Mouse (Mus musculus): ENCODE results near the gene Magi2. TPM values are rescaled to one million over a fixed set of nuclear protein-coding genes. Genes with fewer than 3 reads are reported as not detected.
A peak's percentile ranks its signal among the peaks of the same experiment; 100 is the strongest.

The Magi2 gene
- polyA plus RNA-seq, 1 experiment from 2014 or later: 20.2 TPM

GRCm38 (mm10) chr5:19780076-19780475 lies 553.2 kb downstream of the Magi2 start:
- Histone ChIP-seq H3K9ac (replicated peaks) (no peak overlapping the region), H3K4me2 (replicated peaks) (no peak overlapping the region), H3K4me1 (no peaks in the 10 kb centered on the region), H3K9me3 (no peaks in the 10 kb centered on the region), H3K36me3 (no peaks in the 10 kb centered on the region), H3K27me3 (no peaks in the 10 kb centered on the region), H3K27ac (replicated peaks) (no peak overlapping the region), H3K4me3 (no peak overlapping the region)
- 81% methylated on average over 2 of the region's 2 CpGs for WGBS
- no peak for ATAC-seq (ENCODE audit: low FRiP score, low read depth)

DNA sequence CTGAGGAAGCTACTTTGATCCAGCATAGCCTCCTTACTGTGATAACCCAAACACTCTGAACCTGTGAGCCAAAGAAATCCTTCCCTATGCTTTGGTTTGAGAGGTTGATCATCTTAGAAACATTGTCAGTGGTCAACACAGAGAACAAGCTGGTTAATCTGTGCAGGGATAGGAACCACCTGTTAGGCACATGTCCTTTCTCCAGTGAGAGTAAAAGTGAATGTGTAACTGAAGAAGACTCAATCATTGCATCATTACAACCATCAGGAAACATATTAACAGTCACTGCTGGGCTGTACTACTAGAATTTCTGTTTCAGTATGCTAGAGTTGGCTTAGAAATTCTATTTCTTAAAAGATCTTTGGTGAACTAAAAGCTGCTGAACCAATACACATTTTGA lies 558.5 kb downstream of the Magi2 start:
- no peak overlapping the region for H3K4me3 ChIP-seq
- H3K27ac ChIP-seq (replicated peaks): no peak overlapping the region
- no peak overlapping the region for H3K4me2 ChIP-seq (replicated peaks)
- H3K36me3 ChIP-seq: no peaks in the 10 kb centered on the region
- no peaks in the 10 kb centered on the region for H3K9me3 ChIP-seq
- H3K4me1 ChIP-seq: peaks cover 11% of the 10 kb centered on the region
- no peak for ATAC-seq (ENCODE audit: low FRiP score, low read depth)
- no peaks in the 10 kb centered on the region for H3K27me3 ChIP-seq
- H3K9ac ChIP-seq (replicated peaks): no peak overlapping the region

GRCm38 (mm10) chr5:19787522-19788144 lies 560.8 kb downstream of the Magi2 start:
- WGBS: 25% methylated on average over 5 of the region's 5 CpGs
- ATAC-seq (ENCODE audit: low FRiP score, low read depth): peak; percentile 88
- no peak overlapping the region for H3K9ac ChIP-seq (replicated peaks)
- H3K4me2 ChIP-seq (replicated peaks): no peak overlapping the region
- H3K4me1 ChIP-seq: peaks cover 11% of the 10 kb centered on the region
- H3K36me3 ChIP-seq: no peaks in the 10 kb centered on the region
- no peak overlapping the region for H3K27ac ChIP-seq (replicated peaks)
- H3K4me3 ChIP-seq: no peak overlapping the region
- H3K9me3 ChIP-seq: peaks cover 7% of the 10 kb centered on the region; the same call in 1 of the 2 replicates
- H3K27me3 ChIP-seq: no peaks in the 10 kb centered on the region

DNA sequence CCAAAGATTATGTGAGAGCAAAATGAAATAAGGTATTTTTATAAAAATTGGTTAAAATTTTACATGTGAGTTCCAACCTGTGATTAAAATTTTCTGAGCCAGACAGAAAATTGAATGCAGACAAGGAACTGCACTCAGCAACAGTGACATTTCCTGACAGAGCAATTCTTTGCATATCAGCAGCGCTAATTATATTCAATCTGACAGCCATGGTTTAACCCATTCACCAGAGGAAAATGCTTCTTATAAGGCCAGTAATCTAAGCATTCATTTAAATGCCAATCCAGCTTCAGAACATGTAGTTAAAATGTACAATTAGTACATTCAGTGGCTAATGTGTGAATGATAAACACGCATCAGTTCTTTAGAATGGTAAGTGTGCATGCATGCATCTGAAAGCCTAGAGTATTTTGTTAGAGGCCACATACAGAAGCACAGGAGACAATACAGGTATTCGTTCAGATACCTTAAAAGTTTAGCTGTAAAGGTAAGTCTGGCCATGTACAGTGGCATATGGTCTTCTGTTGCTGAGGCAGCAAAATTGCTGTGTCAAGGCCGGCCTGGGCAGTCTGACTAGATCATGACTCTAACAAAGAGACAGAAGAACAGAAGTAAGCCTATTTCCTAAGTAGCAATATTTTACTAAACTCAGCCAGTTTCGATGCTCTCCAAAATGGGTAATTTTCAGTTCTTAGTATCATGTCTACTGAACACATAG lies 576.4 kb downstream of the Magi2 start:
- H3K27ac ChIP-seq (replicated peaks): no peak overlapping the region
- H3K9ac ChIP-seq (replicated peaks): no peak overlapping the region
- H3K4me2 ChIP-seq (replicated peaks): no peak overlapping the region
- H3K4me1 ChIP-seq: peaks cover 3% of the 10 kb centered on the region; the same call in 1 of the 2 replicates
- H3K4me3 ChIP-seq: no peak overlapping the region
- H3K9me3 ChIP-seq: no peaks in the 10 kb centered on the region
- peak; percentile 91 for ATAC-seq (ENCODE audit: low FRiP score, low read depth)
- WGBS: 64% methylated on average over 5 of the region's 5 CpGs
- H3K27me3 ChIP-seq: peaks cover 15% of the 10 kb centered on the region; the same call in 1 of the 2 replicates
- no peaks in the 10 kb centered on the region for H3K36me3 ChIP-seq

DNA sequence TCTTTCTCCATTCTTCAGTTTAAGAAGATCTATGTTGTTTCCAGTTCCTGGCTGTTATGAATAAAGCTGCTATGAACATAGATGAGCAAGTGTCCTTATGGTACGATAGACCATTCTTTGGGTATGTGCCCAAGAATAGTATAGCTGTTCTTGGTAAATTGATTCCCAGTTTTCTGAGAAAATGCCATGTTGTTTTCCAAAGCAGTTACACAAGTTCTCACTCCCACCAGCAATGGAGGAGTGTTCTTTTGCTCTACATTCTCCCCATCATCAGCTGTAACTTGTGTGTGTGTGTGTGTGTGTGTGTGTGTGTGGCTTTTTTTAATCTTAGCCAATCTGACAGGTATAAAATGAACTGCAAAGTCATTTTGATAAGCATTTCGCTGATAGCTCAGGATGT lies 595.7 kb downstream of the Magi2 start:
- WGBS: 93% methylated on average over 2 of the region's 2 CpGs
- Histone ChIP-seq H3K27me3 (no peaks in the 10 kb centered on the region), H3K4me2 (replicated peaks) (no peak overlapping the region), H3K4me1 (no peaks in the 10 kb centered on the region), H3K36me3 (no peaks in the 10 kb centered on the region), H3K9me3 (no peaks in the 10 kb centered on the region), H3K4me3 (no peak overlapping the region), H3K9ac (replicated peaks) (no peak overlapping the region), H3K27ac (replicated peaks) (no peak overlapping the region)
- no peak for ATAC-seq (ENCODE audit: low FRiP score, low read depth)

- Histone ChIP-seq H3K9me3 (no peaks in the 10 kb centered on the region), H3K4me1 (no peaks in the 10 kb centered on the region), H3K36me3 (no peaks in the 10 kb centered on the region), H3K4me2 (replicated peaks) (no peak overlapping the region), H3K27me3 (no peaks in the 10 kb centered on the region), H3K9ac (replicated peaks) (no peak overlapping the region), H3K27ac (replicated peaks) (no peak overlapping the region), H3K4me3 (no peak overlapping the region)
- WGBS: 75% methylated on average over 2 of the region's 2 CpGs
- ATAC-seq (ENCODE audit: low FRiP score, low read depth): no peak
Measured at GRCm38 (mm10) chr5:19825943-19826342, 599.1 kb downstream of the Magi2 start.

GRCm38 (mm10) chr5:19829341-19829740 lies 602.5 kb downstream of the Magi2 start:
- H3K4me1 ChIP-seq: no peaks in the 10 kb centered on the region
- no peaks in the 10 kb centered on the region for H3K36me3 ChIP-seq
- no peaks in the 10 kb centered on the region for H3K27me3 ChIP-seq
- no peaks in the 10 kb centered on the region for H3K9me3 ChIP-seq
- ATAC-seq (ENCODE audit: low FRiP score, low read depth): no peak
- WGBS: 85% methylated on average over 2 of the region's 2 CpGs
- no peak overlapping the region for H3K4me3 ChIP-seq
- no peak overlapping the region for H3K9ac ChIP-seq (replicated peaks)
- no peak overlapping the region for H3K4me2 ChIP-seq (replicated peaks)
- no peak overlapping the region for H3K27ac ChIP-seq (replicated peaks)

DNA sequence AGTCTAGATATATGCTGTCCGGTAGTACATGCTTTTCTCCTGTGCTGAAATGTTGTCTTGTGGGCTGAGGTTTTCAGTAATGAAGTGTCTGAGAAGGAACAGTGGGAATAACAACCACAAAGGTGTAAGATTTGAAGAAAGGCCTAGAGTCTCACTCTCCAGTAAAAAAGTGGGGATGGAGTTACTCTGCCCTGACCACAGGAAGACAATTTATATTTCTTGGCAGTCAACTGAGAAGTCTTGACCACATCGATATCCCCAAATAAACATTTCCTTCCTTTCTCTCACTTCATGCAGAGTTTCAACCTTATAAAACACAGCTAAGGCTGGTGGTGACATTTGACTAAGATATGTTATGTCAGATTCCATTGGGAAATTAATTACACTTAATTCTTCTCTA lies 636.0 kb downstream of the Magi2 start:
- H3K4me1 ChIP-seq: no peaks in the 10 kb centered on the region
- no peak overlapping the region for H3K4me2 ChIP-seq (replicated peaks)
- no peak for ATAC-seq (ENCODE audit: low FRiP score, low read depth)
- no peaks in the 10 kb centered on the region for H3K36me3 ChIP-seq
- no peak overlapping the region for H3K4me3 ChIP-seq
- H3K9me3 ChIP-seq: no peaks in the 10 kb centered on the region
- WGBS: 92% methylated on average over 2 of the region's 2 CpGs
- no peak overlapping the region for H3K9ac ChIP-seq (replicated peaks)
- H3K27me3 ChIP-seq: no peaks in the 10 kb centered on the region
- H3K27ac ChIP-seq (replicated peaks): no peak overlapping the region

- H3K4me2 ChIP-seq (replicated peaks): no peak overlapping the region
- 85% methylated on average over 4 of the region's 4 CpGs for WGBS
- no peak overlapping the region for H3K27ac ChIP-seq (replicated peaks)
- no peak for ATAC-seq (ENCODE audit: low FRiP score, low read depth)
- H3K4me3 ChIP-seq: no peak overlapping the region
- H3K9ac ChIP-seq (replicated peaks): no peak overlapping the region
- H3K27me3 ChIP-seq: no peaks in the 10 kb centered on the region
- H3K36me3 ChIP-seq: no peaks in the 10 kb centered on the region
- H3K9me3 ChIP-seq: no peaks in the 10 kb centered on the region
- no peaks in the 10 kb centered on the region for H3K4me1 ChIP-seq
Measured at GRCm38 (mm10) chr5:19870406-19870805, 643.6 kb downstream of the Magi2 start.

- Histone ChIP-seq H3K4me2 (replicated peaks) (no peak overlapping the region), H3K9ac (replicated peaks) (no peak overlapping the region), H3K4me1 (no peaks in the 10 kb centered on the region), H3K9me3 (no peaks in the 10 kb centered on the region), H3K4me3 (no peak overlapping the region), H3K36me3 (no peaks in the 10 kb centered on the region), H3K27ac (replicated peaks) (no peak overlapping the region), H3K27me3 (no peaks in the 10 kb centered on the region)
- ATAC-seq (ENCODE audit: low FRiP score, low read depth): no peak
- WGBS: 74% methylated on average over 3 of the region's 3 CpGs
Measured at GRCm38 (mm10) chr5:19891693-19892092, 664.9 kb downstream of the Magi2 start.

DNA sequence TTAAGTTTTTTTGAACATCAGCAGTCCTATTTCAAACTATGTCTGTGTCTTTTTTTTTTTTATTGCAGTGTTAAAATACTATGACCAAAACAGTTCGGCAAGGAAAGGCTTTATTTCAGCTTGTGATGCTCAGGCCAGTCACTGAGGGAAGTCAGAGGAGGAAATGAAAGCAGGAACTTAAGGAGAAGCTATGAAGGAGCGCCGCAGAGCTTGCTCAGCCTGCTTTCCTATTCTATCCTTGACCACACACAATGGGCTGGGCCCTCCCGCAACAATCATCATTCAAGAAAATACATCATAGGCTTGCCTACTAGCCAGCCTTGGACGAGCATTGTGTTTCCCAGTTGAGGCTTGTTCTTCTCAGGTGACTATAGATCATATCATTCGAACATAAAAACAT lies 669.1 kb downstream of the Magi2 start:
- H3K27ac ChIP-seq (replicated peaks): no peak overlapping the region
- H3K9me3 ChIP-seq: no peaks in the 10 kb centered on the region
- no peak overlapping the region for H3K9ac ChIP-seq (replicated peaks)
- H3K4me1 ChIP-seq: no peaks in the 10 kb centered on the region
- no peaks in the 10 kb centered on the region for H3K36me3 ChIP-seq
- 89% methylated on average over 6 of the region's 6 CpGs for WGBS
- no peak for ATAC-seq (ENCODE audit: low FRiP score, low read depth)
- no peak overlapping the region for H3K4me3 ChIP-seq
- H3K4me2 ChIP-seq (replicated peaks): no peak overlapping the region
- no peaks in the 10 kb centered on the region for H3K27me3 ChIP-seq

GRCm38 (mm10) chr5:19901625-19902024 lies 674.8 kb downstream of the Magi2 start:
- no peak for ATAC-seq (ENCODE audit: low FRiP score, low read depth)

More at GRCm38 (mm10) chr5:19901625-19902024, 674.8 kb downstream of the Magi2 start:
- Histone ChIP-seq H3K36me3 (no peaks in the 10 kb centered on the region), H3K27me3 (no peaks in the 10 kb centered on the region; the same call in 1 of the 2 replicates), H3K4me2 (replicated peaks) (no peak overlapping the region), H3K9ac (replicated peaks) (no peak overlapping the region), H3K4me3 (no peak overlapping the region), H3K9me3 (no peaks in the 10 kb centered on the region), H3K4me1 (0 out of 2 replicates have a peak, but pooled peaks cover under 1% of the 10 kb centered on the region), H3K27ac (replicated peaks) (no peak overlapping the region)
- 86% methylated on average over 8 of the region's 8 CpGs for WGBS

Data from midbrain, embryonic 12.5 days (tissue).